Mouse (Mus musculus): ENCODE measurements around the gene Scrn1. TPM values are rescaled to one million over a fixed set of nuclear protein-coding genes. Genes with fewer than 3 reads are reported as not detected.
A peak's percentile ranks its signal among the peaks of the same experiment; 100 is the strongest.

Scrn1 gene
- polyA plus RNA-seq (2015; fragmentation: Nextera tagmentation; extraction: Ambion mirVana) = 2.5 and 4.4 TPM in 2 replicates

GRCm38 (mm10) chr6:54565665-54566545, at the start of gene Scrn1:
TSS of gene Scrn1 (minus strand) at chr6:54566489.
- Histone ChIP-seq H3K27ac (ENCODE audit: low read depth, low read length) (no peak within 1 kb of the TSS; the same call in 1 of the 2 replicates), H3K4me3 (ENCODE audit: low read depth, low read length) (peak within 1 kb of the TSS; percentile 47), H3K4me2 (replicated peaks; ENCODE audit: low read depth) (peak within 1 kb of the TSS; percentile 93), H3K36me3 (ENCODE audit: control insufficient read depth, insufficient read depth) (no peaks in the 10 kb centered on the region), H3K9me3 (ENCODE audit: control insufficient read depth) (no peaks in the 10 kb centered on the region), H3K4me1 (replicated peaks; ENCODE audit: control insufficient read depth, insufficient read depth, low read length) (no peaks in the 10 kb centered on the region), H3K27me3 (replicated peaks; ENCODE audit: control insufficient read depth, insufficient read depth, low read length) (no peaks in the 10 kb centered on the region; the same call in 1 of the 2 replicates), H3K9ac (ENCODE audit: low read depth, low read length) (0 out of 2 replicates have a peak within 1 kb of the TSS, but pooled peaks have one; percentile 4)
- no peak; the same call in 1 of the 2 replicates for TF ChIP-seq CTCF (IDR thresholded peaks at IDR 0.05; ENCODE audit: low read depth)
- ATAC-seq = peak; percentile 43
- 2% methylated on average over 60 of the region's 60 CpGs for whole genome bisulfite sequencing

- Histone ChIP-seq H3K27ac (ENCODE audit: low read depth, low read length) (no peak overlapping the region), H3K9ac (ENCODE audit: low read depth, low read length) (no peak overlapping the region), H3K9me3 (ENCODE audit: control insufficient read depth) (no peaks in the 10 kb centered on the region), H3K36me3 (ENCODE audit: control insufficient read depth, insufficient read depth) (no peaks in the 10 kb centered on the region), H3K4me2 (replicated peaks; ENCODE audit: low read depth) (no peak overlapping the region), H3K27me3 (replicated peaks; ENCODE audit: control insufficient read depth, insufficient read depth, low read length) (no peaks in the 10 kb centered on the region), H3K4me3 (ENCODE audit: low read depth, low read length) (no peak overlapping the region), H3K4me1 (replicated peaks; ENCODE audit: control insufficient read depth, insufficient read depth, low read length) (0 out of 2 replicates have a peak, but pooled peaks cover 1% of the 10 kb centered on the region)
- WGBS = 55% methylated on average over 4 of the region's 4 CpGs
- no peak for TF ChIP-seq CTCF (IDR thresholded peaks at IDR 0.05; ENCODE audit: low read depth)
- no peak for ATAC-seq
Observed at GRCm38 (mm10) chr6:54606241-54606640, 40.0 kb upstream of the Scrn1 start.

GRCm38 (mm10) chr6:54604001-54604715, 37.9 kb upstream of the Scrn1 start:
- no peak overlapping the region for H3K4me3 ChIP-seq (ENCODE audit: low read depth, low read length)
- H3K36me3 ChIP-seq (ENCODE audit: control insufficient read depth, insufficient read depth) = no peaks in the 10 kb centered on the region
- no peak overlapping the region for H3K9ac ChIP-seq (ENCODE audit: low read depth, low read length)
- H3K4me2 ChIP-seq (replicated peaks; ENCODE audit: low read depth) = no peak overlapping the region
- no peak for TF ChIP-seq CTCF (IDR thresholded peaks at IDR 0.05; ENCODE audit: low read depth)
- no peaks in the 10 kb centered on the region for H3K9me3 ChIP-seq (ENCODE audit: control insufficient read depth)
- H3K27ac ChIP-seq (ENCODE audit: low read depth, low read length) = no peak overlapping the region
- no peak for ATAC-seq
- 0 out of 2 replicates have a peak, but pooled peaks cover 4% of the 10 kb centered on the region for H3K4me1 ChIP-seq (replicated peaks; ENCODE audit: control insufficient read depth, insufficient read depth, low read length)
- no peaks in the 10 kb centered on the region for H3K27me3 ChIP-seq (replicated peaks; ENCODE audit: control insufficient read depth, insufficient read depth, low read length)
- WGBS = 100% methylated on average over 1 of the region's 1 CpGs

GRCm38 (mm10) chr6:54602891-54603290, 36.6 kb upstream of the Scrn1 start:
- Histone ChIP-seq H3K9me3 (ENCODE audit: control insufficient read depth) (no peaks in the 10 kb centered on the region), H3K4me3 (ENCODE audit: low read depth, low read length) (no peak overlapping the region), H3K4me2 (replicated peaks; ENCODE audit: low read depth) (no peak overlapping the region), H3K27me3 (replicated peaks; ENCODE audit: control insufficient read depth, insufficient read depth, low read length) (no peaks in the 10 kb centered on the region), H3K9ac (ENCODE audit: low read depth, low read length) (no peak overlapping the region), H3K36me3 (ENCODE audit: control insufficient read depth, insufficient read depth) (no peaks in the 10 kb centered on the region), H3K4me1 (replicated peaks; ENCODE audit: control insufficient read depth, insufficient read depth, low read length) (0 out of 2 replicates have a peak, but pooled peaks cover 4% of the 10 kb centered on the region), H3K27ac (ENCODE audit: low read depth, low read length) (no peak overlapping the region)
- no peak for ATAC-seq
- no peak for TF ChIP-seq CTCF (IDR thresholded peaks at IDR 0.05; ENCODE audit: low read depth)
- WGBS = 89% methylated on average over 2 of the region's 2 CpGs

- H3K4me2 ChIP-seq (replicated peaks; ENCODE audit: low read depth) = 0 out of 2 replicates have a peak overlapping the region, but pooled peaks have one; percentile 6
- WGBS = 37% methylated on average over 5 of the region's 5 CpGs
- peaks cover 8% of the 10 kb centered on the region; the same call in 1 of the 2 replicates for H3K4me1 ChIP-seq (replicated peaks; ENCODE audit: control insufficient read depth, insufficient read depth, low read length)
- no peak overlapping the region for H3K9ac ChIP-seq (ENCODE audit: low read depth, low read length)
- H3K9me3 ChIP-seq (ENCODE audit: control insufficient read depth) = no peaks in the 10 kb centered on the region
- H3K27ac ChIP-seq (ENCODE audit: low read depth, low read length) = peak overlapping the region; percentile 68
- TF ChIP-seq CTCF (IDR thresholded peaks at IDR 0.05; ENCODE audit: low read depth) = no peak
- no peaks in the 10 kb centered on the region for H3K27me3 ChIP-seq (replicated peaks; ENCODE audit: control insufficient read depth, insufficient read depth, low read length)
- H3K36me3 ChIP-seq (ENCODE audit: control insufficient read depth, insufficient read depth) = no peaks in the 10 kb centered on the region
- peak; percentile 87 for ATAC-seq
- no peak overlapping the region for H3K4me3 ChIP-seq (ENCODE audit: low read depth, low read length)
Observed at GRCm38 (mm10) chr6:54600681-54601347, 34.5 kb upstream of the Scrn1 start.
